Mouse (Mus musculus): ENCODE data around the gene Lifr.

Lifr gene

GRCm38 (mm10) chr15:7203606-7204330 is 113.4 kb downstream of the Lifr start:
- DNase-seq (ENCODE audit: extremely low spot score) = no peak

- DNase-seq (ENCODE audit: extremely low spot score) = no peak
Measured at GRCm38 (mm10) chr15:7204917-7205316, 114.5 kb downstream of the Lifr start.

- DNase-seq (ENCODE audit: extremely low spot score) = no peak
Measured at GRCm38 (mm10) chr15:7206110-7206509, 115.7 kb downstream of the Lifr start.

GRCm38 (mm10) chr15:7207292-7207691 is 116.9 kb downstream of the Lifr start:
- no peak for DNase-seq (ENCODE audit: extremely low spot score)

GRCm38 (mm10) chr15:7208180-7208579 is 117.8 kb downstream of the Lifr start:
- DNase-seq (ENCODE audit: extremely low spot score) = no peak

GRCm38 (mm10) chr15:7213683-7214082 is 123.3 kb downstream of the Lifr start:
- DNase-seq (ENCODE audit: extremely low spot score) = no peak

- no peak for DNase-seq (ENCODE audit: extremely low spot score)
Measured at GRCm38 (mm10) chr15:7215845-7216244, 125.4 kb downstream of the Lifr start.

GRCm38 (mm10) chr15:7216581-7217272 is 126.3 kb downstream of the Lifr start:
- DNase-seq (ENCODE audit: extremely low spot score) = no peak

- DNase-seq (ENCODE audit: extremely low spot score) = no peak
Measured at GRCm38 (mm10) chr15:7217273-7217598, 126.8 kb downstream of the Lifr start.

- no peak for DNase-seq (ENCODE audit: extremely low spot score)
Measured at GRCm38 (mm10) chr15:7222809-7223208, 132.4 kb downstream of the Lifr start.

- no peak for DNase-seq (ENCODE audit: extremely low spot score)
Measured at GRCm38 (mm10) chr15:7224151-7224775, 133.8 kb downstream of the Lifr start.

- DNase-seq (ENCODE audit: extremely low spot score) = peak; percentile 80
Measured at GRCm38 (mm10) chr15:7226225-7226624, 135.8 kb downstream of the Lifr start.

GRCm38 (mm10) chr15:7233393-7234090 is 143.1 kb downstream of the Lifr start:
- DNase-seq (ENCODE audit: extremely low spot score) = no peak

- no peak for DNase-seq (ENCODE audit: extremely low spot score)
Measured at GRCm38 (mm10) chr15:7239904-7240303, 149.5 kb downstream of the Lifr start.

GRCm38 (mm10) chr15:7240950-7241349 is 150.5 kb downstream of the Lifr start:
- no peak for DNase-seq (ENCODE audit: extremely low spot score)

- no peak for DNase-seq (ENCODE audit: extremely low spot score)
Measured at GRCm38 (mm10) chr15:7242161-7242850, 151.9 kb downstream of the Lifr start.

All from embryo, embryonic 9.5 days (tissue).